Mouse (Mus musculus) left cerebral cortex, adult 18-20 months (tissue): ENCODE data around the gene Tsc2. TPM values are rescaled to one million over a fixed set of nuclear protein-coding genes. Genes with fewer than 3 reads are reported as not detected.
"Not testable (repeated sequence)": the region's sequence is repeated elsewhere in the genome, so short reads cannot be mapped to it uniquely, and the experiment has no call there.

Source experiments
- DNase-seq, 2 experiments: peaks; one replicate each; pipeline ENCODE4 v3.0.0; 2021 to 2022; ENCODE audit warnings: low spot score in 2 of 2, mixed read lengths in 1 of 2
- long read RNA-seq, 2 experiments: library from polyadenylated mRNA; stranded (forward); transcript quantifications; one replicate each; pipeline ENCODE4 v2.0.0; 2021
- total RNA-seq, 2 experiments: library from RNA; stranded (reverse); gene quantifications; 2 replicates each; pipeline ENCODE4 v1.2.3; 2021

Gene Tsc2
- 100 to 1,000 TPM; 136 to 153 TPM for total RNA-seq
- long read RNA-seq, experiment 1, full-length matches to known transcripts, result 6 of 107 reads
- long read RNA-seq, experiment 1, partial matches to known transcripts, result 61 of 107 reads
- long read RNA-seq, experiment 1, other reads (novel, unspliced or antisense), result 40 of 107 reads
- long read RNA-seq, experiment 2, full-length matches to known transcripts, result 5 of 61 reads
- long read RNA-seq, experiment 2, partial matches to known transcripts, result 32 of 61 reads
- long read RNA-seq, experiment 2, other reads (novel, unspliced or antisense), result 24 of 61 reads

DNA sequence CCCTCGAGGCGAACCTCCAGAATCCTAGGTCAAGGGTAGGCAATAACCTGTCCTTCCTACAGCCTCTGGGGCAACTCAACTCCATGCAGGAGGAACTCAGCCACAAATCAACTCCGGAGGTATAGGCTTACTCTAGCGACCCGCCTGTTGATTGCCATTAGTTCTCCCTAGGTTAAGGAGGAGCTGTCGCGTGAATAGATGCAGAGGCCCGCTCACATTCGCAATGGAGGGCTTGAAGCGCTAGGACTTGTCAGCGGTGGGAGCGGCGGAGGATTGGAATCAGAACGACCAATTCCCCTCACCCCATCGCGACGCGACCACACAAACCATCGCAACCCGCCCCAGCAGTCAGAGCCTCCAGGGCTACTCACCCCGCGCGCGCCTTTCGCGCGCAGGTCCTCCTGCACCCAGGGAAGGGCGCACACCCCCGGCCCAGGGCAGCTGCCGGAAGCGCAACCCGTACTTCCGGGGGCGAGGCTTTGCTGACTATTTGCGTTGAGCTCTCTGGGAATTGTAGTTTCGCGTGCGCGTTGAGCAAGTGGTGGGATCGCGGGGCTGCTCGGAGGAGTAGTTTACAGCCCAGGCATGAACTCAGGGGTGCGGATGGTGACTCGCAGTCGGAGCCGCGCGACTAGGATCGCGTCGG, at the start of gene Tsc2, which contains the start of gene Nthl1:
Tsc2 (minus strand) TSS at position 464 of the 646 bp plus-strand sequence.
Nthl1 (plus strand) TSS at position 514 of the 646 bp plus-strand sequence.
- DNase-seq, result peak; percentile 80 to 89

DNA sequence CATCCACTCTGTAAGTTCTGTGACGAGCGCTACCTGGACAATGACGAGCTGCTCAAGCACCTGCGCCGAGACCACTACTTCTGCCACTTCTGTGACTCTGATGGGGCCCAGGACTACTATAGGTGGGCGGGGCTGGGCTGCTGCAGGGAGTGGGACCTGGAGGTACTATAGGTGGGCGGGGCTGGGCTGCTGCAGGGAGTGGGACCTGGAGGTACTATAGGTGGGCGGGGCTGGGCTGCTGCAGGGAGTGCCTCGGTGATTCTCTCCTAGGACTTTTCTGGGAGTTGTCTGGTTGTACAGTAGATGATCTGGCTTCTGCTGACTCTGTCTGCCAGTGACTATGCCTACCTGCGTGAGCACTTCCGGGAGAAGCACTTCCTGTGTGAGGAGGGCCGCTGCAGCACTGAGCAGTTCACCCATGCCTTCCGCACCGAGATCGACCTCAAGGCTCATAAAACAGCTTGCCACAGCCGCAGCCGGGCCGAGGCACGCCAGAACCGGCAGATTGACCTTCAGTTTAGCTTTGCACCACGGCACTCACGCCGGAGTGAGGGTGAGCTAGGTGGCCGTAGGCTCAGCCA, 45.2 kb upstream of the Tsc2 start:
- DNase-seq, result no peak

DNA sequence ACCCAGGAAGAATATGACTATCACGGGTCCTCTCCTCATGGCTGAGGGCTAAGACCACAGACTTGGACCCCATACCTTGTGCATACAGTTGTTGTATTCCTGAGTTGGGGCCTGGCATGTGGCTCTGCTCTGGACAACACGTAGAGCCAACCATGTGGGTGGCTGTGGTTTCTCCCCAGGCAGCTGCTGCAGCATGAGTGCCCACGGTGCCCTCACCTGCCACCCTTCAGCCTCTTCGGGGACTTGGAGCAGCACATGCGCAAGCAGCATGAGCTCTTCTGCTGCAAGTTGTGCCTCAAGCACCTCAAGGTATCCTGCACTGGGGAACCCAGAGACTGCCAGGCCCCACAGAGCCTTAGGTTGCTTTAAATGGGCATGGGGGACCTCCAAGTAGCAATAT, 44.4 kb upstream of the Tsc2 start:
- no peak for DNase-seq

DNA sequence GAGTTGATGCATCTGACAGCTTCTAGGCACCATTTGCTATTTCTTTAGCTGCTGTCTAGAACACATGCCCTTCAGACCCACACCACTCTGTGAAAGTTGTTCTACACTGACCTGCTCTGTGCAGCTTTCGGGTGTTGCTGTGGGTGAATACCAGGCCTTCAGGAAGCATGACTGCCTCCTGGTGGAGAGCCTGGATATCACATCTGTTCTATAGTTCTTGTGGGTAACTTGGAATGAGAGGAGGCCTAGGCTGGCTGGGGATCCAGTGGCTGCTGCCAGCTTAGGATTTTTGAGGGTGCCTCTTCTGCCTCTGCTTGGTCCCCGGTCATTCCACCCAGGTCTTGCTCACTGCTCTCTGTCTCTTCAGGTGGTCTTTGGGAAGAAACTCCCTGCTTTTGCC, 43.8 kb upstream of the Tsc2 start:
- DNase-seq, result peak; percentile 55 to 65

DNA sequence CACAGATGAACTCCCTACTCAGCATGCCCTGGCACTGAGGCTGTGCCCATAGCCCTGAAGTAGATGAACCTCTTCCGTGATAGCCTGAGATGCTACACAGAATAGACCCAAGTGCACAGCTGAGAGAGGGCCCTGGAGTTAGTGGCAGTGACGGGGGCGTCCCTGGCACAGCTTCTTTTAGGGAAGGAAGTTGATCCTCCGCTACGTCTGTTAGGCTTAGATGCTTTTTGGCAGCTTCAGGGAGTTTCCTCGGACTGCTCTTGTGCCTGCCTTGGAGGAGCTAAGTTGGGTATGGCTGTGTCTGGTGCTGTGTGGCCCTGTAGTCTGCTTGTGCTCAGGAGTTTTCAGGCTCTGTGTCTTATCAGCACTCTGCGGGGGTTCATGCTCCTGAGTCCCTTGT, 41.8 kb upstream of the Tsc2 start:
- DNase-seq, result peak; percentile 58 to 80

DNA sequence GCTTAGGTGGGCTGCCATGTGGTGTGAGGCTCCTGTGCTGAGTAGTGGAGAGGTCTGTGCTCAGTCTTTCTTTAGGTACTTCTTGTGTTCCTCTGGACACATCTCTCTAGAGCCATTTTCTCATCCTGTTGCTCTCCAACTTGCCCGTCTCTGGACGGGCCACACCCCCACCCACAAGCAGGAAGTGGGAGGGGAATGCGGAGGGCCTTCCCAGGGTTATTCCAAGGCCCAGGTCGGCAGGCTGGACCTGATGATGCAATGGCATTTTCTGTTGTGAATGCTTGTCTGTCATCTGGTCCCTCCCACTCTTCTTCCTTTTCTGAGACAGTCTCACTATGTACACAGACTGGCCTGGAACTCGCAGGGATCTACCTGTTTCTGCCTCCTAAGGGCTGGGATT, 39.7 kb upstream of the Tsc2 start:
- no peak for DNase-seq

DNA sequence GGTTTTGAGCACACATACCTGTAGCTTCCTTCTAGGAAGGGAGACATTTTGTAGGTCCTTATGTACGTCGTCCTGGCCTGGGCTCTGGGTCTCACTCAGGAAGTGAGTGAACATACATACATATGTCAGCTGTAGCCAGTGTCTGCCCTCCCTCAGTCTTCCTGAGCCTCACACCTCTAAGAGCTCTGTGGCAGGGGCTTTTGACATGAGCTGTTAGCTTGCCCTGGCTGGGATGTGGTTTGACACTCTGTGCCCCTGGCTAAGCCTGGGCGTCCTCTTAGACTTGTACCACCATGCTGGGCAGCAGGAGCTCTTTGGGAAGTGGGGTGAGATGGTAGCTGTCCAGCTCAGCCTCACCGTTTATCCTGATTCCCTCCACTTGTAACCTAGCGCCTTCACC, 38.9 kb upstream of the Tsc2 start:
- DNase-seq, result no peak

DNA sequence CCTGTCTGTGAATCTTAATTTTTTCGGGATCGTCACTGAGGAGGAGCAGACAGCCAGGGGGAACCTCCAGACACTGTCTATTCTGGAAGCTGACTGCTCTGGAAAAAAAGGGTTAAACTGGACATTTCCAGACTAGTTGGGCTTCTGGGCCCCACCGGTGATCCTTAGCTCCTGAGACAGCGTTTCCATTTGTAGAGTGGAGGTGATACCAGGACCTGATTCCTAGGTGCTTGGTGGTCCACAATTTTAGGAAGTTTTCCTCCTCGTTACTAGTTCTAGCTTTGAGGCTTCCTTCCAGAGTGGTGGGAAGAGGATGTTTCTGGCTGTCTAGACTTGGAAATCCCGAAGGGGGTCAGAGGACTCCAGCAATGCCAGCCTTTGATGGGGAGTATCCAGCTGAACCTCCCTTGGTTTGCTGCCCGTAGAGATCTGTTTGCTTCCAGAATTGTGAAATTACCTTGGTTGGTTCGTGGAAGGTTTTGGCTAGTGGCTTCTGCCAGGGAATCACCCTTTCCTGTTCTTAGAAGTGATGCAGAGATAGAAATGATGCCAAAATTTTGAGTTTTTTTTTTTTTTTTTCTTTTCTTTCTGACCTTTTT, 37.9 kb upstream of the Tsc2 start:
- no peak for DNase-seq

DNA sequence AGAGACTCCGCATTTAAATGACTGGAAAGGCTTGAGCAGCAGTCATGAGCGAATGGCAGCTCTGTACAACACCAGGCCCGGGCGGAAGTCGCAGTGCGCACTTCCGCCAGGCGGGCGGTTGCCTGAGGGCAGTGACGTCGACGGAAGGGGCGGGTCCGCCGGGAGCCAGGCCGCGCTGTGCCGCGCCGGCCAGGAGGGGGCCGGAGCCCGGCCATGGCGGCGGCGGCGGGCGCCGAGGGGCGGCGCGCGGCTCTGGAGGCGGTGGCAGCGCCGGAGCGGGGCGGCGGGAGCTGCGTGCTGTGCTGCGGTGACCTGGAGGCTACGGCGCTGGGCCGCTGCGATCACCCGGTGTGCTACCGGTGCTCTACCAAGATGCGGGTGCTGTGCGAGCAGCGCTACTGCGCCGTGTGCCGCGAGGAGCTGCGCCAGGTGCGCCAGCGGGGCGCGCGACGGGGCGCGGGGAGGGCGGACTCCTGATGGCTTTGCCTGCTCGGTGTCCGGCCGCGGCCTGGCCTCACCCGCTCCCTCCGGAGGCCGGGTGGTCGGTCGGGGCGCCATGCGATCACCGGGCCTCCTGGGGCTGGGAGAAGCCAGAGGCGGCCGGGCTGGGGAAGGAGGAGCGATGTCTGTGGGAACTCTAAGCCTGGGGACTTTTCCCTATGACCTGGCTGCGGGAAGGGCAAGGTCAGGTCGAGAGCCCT, 37.3 kb upstream of the Tsc2 start, which contains the start of gene Zfp598:
Zfp598 (plus strand) TSS at position 143 of the 701 bp plus-strand sequence.
- peak; percentile 93 to 97 for DNase-seq

DNA sequence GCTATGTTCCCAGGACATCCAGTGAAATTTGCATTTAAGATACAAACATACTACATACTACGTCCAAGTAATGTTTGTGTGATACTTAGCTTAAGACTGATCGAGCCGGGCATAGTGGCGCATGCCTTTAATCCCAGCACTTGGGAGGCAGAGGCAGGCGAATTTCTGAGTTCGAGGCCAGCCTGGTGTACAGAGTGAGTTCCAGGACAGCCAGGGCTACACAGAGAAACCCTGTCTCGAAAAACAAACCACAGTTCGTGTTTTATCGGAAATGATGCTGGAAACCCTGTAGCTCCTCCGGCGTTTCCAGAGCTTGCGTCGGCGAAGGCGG, 36.7 kb upstream of the Tsc2 start:
- not testable (repeated sequence) for DNase-seq

DNA sequence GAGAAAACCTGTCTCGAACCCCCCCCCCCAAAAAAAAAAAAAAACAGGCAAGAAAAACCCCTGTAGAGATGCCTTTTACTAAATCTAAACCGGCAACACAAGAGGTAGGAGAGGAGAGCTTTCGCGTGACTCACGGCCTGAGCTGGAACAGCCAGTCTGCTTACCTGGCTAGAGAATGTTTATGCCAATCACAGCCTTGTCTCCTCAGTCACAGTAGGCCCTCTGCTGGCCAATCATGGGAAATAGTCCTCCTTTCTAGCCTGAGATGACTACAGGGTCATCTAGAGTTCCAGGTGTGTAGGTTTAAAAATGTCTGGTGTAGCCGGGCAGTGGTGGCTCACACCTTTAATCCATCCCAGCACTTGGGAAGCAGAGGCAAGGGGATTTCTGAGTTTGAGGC, 35.0 kb upstream of the Tsc2 start:
- peak; percentile 41 to 57 for DNase-seq

DNA sequence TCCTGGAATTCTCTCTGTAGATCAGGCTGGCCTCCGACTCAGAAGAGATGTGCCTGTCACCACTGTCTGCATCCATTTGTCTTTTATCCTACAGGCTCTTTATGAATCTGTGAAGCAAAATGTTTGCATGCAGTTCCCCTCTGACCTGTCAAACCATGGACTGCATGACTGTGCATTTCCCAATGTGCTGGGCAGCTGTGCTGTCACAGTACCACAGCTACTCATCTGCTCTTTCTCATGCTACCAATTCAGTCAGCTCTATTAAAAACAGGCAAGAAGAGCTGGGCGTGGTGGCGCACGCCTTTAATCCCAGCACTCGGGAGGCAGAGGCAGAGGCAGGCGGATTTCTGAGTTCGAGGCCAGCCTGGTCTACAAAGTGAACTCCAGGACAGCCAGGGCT, 34.6 kb upstream of the Tsc2 start:
- not testable (repeated sequence) for DNase-seq

DNA sequence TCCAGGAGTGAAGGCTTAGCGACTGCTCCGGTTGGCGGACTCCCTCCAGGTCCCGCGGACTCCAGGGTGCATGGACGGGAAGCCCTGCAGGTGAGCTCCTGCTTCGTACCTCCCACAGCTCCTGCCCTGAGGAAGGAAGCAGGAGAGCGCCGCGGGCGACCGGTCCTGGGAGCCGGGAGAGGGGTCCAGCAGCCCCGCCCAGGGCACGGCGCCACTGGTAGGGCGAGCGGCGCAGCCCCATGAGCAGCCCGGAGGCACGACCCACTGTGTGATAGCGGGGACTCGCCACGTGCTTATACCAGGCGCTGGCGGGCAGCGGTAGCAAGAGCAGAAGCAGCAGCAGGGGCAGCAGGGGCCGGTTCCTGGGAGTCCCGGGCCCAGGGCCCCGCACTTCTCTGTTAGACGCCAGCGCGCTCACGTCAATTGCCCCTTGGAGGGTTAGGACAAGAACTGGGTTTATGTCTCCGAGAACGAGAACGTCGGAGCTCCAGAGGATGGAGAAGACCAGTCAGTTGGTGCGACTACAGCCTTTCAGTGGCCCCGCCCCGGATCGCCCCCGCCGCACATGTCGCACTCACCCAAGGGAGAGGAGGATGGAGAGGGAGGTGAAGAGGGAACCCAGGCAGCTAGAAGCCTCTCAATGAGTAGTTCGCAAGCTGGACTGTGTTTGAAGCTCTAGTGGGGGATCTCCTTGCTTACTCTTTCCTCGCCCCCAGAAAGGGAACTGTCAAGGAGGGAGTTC, 25.8 kb upstream of the Tsc2 start, which contains the start of gene Npw:
Npw (minus strand) TSS at position 441 of the 742 bp plus-strand sequence.
- no peak for DNase-seq

DNA sequence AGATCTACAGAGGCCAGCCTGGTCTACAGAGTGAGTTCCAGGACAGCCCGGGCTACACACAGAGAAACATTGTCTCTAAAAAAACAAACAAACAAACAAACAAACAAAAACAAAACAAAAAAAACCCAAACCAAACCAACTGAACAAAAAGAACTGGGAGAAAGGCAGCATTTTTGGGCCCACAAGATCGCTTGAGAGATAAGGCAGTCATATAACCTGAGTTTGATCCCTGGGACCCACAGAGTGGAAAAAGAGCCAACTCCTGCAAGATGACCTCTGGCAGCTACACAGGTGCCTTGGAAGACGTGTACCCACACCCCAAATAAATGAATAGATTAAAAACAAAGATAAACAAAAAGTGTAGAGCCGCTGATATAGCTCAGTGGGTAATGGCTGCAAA, 22.5 kb upstream of the Tsc2 start:
- no peak for DNase-seq

DNA sequence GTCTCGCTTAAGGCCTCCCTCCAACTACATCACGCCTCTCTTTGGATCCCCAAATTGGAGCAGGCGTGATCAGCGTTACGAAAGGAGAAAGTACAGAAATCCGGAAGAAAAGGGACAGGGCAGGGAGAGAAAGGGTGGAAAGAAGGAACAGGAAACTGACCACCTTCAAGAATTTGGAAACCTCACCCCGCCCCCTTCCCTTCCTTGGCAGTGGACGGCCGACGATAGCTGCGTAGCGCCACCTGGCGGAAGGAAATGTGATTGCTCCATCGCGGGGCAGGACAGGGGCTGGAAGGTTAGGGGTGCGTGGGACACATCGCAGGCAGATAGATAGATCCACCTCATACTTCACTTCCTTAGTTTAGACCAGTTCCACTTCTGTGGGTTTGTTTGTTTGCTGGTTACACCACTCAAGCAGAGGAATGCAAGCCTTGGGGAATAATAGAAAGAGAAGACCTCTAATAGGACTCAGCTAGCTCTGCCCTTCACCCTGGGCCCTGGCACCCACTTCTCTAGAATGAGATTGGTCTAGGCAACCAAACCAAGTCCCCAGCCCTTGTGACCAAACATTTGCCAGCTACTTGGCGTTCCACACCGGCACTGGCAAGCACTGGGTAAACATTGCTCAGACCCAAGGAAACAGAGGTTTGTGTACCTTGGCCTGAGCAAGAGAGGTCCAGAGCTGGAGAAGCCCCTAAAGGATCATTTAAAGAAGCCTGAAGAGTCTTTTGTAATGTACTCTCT, 21.7 kb upstream of the Tsc2 start:
- DNase-seq, result peak; percentile 66 to 67

DNA sequence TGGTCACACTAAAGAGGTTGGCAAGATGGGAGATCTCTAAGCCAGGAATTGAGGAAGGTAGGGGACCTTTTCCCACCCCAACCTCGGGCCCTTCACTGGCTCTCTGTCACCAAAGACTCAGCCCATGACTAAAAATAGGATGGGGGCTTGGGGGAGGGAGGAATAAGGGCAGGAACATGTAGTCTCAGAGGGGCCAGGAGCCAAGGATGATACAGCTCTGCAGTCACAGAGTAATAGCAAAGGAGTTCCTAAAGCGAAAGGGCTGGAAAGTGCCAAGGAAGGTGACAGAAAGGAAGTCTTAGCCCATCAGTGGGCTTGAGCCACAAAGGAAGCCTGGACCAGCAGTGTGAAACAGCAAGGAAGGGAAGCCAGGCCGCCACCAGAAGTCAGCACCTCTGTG, 19.4 kb upstream of the Tsc2 start:
- no peak for DNase-seq

DNA sequence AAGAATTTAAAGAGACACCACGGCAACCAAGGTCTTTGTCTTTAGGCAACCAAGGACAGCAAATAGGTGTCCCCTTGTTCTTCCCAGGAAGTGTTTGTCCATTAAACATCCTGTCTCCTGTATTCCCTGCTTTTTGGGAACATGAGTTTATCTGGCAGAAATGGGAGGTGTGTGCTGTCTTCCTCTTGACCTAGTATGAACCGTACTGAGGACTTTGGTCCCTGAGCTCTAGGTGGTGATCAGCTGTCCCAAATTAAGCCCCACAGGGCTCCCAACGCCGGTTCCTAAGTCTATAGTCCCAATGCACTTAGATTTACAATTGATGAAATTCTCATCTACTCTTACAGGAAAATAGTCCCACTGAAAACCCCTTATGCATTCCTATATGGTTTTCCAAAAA, 18.3 kb upstream of the Tsc2 start:
- no peak for DNase-seq

DNA sequence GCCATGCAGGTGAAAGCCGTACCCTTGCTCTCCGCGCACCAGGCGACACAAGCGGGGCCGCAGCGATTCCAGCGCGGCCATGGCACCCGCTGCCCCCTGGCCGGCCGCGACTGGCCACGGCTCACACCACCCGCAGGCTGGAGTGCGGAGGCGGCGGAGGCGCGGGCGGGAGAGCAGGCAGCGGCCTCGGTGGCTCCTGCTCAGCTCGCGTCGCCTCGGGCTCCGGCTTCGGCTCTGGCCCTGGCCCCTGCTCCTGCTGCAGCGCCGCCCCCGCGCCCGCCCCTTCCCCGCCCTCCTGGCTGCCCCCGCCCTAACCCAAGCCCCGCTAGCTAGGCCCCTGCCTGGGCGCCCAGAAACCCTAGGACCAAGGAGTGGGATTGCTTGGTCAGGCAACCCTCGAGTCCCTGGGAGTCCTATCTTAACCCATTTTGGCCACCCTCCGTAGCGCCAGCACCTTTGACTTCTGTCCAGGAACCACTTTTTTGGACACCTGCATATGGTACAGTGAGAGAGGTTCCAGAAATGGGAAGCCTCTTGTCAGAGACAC, 17.7 kb upstream of the Tsc2 start, which contains the start of gene Slc9a3r2:
Slc9a3r2 (minus strand) TSS at position 258 of the 547 bp plus-strand sequence.
- peak; percentile 36 to 55 for DNase-seq

DNA sequence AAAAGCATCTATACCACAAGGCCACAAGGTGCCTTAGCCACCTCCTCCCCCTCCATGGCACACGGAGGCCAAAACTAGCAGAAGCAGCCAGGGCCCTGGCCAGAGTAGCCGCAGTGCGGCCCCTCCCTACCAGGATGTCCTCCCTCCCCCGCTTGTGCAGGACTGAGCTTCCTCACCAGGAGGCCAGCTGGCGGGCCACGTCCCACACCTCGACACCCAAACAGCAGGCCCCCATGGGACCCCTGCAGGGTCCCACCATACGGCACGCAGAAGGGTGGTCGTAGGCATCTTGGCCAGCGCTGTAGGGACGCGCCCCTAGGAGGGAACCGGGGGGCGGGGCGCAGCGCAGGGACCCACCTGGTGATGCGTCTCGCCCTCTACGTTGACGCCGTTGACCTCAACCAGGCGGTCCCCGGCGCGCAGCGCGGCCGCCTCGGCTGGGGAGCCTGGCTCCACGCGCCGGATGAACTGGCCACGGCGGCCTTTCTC, 17.2 kb upstream of the Tsc2 start:
- DNase-seq, result no peak
